Mouse (Mus musculus) ZHBTc4 (cell line): ENCODE results near the gene Btla.
A peak's percentile ranks its signal among the peaks of the same experiment; 100 is the strongest.

Source experiments
- DNase-seq: peaks from one replicate; pipeline ENCODE4 v3.0.0-alpha.2; 2011; ENCODE audit warnings: low read depth, low spot score

Gene Btla

DNA sequence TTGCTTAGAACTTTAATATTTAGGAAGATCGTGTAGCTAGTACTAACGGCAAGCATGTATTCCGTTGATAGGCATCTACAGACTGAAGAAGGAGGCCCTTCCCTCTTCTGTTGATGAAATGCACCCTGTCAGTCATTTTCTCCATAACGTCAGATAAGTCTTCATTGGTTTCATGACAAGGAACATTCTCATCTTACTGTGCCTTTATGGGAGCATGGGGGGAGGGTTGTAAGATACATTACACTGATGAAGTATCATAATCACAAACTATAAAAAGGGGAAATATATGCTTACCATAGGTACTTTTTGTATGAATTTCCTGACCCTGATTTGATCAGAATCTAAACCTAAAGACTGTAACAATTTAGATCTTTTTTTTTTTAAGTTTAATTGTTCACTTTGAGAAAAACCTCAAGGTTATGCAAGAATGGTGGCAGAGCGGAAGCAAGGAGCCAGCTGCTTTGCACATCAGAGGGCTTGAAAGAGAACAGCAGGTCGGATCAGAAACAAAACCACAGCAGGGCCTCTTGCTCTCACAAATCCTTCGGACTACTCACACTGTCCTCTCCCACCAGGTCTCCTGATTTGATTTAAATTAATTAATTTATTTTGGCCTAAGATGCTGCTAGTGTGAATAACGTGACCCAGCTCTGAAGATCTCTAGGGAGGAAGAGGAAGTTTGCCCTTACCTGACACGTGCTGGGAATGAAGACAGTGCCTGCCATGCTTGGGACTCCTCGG is at the start of gene Btla:
Gene Btla (plus strand): TSS at position 668 of the 741 bp plus-strand sequence.
- peak; percentile 40 for DNase-seq

DNA sequence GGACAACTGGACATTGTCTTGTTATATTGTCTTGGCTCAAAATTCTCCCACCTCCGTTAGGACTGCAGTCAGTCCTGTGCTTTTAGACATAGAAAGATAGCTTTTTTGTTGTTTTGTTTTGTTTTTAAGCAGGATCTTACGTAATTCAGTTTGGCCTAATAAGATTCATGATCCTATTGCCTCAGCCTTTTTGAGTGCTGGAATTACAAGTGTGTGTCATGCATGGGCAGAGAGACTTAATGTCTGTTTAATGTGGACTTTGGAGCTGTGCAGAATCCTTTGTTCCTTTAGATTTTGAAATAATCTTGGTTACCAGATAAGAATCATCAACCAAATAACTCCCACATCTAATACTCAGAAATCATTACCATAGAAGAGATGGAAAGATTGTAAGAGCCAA is 45.6 kb upstream of the Btla start:
- DNase-seq = no peak

DNA sequence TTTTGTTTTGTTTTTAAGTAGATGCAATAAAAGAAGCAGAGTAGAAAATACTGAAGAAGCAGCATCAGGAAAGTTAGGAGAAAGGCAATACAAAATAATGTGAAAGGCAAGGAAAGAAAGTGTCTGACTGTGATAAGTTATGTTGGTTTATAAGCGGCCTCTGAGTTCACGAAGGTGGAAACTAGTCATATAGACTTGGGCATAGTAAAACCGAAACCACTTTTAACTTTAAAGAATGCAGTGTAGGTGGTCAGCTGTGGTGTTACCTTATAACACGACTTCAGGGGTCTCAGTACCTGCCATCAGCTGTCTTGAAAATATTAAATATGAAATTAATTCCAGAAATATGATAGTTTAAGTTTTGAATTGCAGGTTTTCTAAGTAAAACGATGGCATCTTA is 42.3 kb upstream of the Btla start:
- no peak for DNase-seq

DNA sequence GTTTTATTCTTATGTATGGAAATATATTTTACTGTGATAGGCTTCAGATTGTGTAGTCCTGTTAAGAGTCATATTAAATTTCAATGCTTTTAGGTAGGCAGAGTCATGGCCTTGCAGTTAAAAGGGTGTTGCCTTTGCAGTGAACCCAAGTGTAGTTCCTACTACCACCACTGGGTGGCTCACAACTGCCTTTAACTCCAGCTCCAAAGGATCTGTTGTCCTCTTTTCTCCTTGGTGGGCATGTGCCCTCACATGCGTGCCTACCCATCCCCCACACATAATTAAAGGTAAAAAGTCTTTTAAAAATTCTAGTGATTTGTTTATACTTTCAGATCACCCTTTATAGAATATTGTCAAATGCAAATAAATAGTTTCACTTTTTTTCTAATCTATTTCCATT is 31.5 kb upstream of the Btla start:
- peak; percentile 83 for DNase-seq

DNA sequence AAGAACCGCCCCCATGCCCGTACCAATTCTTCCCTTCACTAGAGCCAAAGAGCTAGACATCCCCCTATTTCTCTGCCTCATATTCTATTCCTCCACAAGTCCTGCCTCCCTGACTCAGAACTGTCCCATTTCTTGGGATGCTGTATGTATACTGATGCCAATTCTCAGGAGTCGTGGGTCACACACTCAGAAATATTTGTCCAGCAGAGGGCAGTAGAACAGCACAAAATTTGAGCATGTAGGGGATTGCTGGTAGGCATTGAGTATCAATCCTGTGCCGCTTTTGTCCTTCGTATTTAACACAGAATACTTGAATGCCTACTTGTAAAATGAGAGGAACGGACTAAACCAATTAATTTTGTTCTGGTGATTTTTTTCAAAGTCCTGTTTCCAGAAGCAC is 27.3 kb upstream of the Btla start:
- DNase-seq = peak; percentile 79

DNA sequence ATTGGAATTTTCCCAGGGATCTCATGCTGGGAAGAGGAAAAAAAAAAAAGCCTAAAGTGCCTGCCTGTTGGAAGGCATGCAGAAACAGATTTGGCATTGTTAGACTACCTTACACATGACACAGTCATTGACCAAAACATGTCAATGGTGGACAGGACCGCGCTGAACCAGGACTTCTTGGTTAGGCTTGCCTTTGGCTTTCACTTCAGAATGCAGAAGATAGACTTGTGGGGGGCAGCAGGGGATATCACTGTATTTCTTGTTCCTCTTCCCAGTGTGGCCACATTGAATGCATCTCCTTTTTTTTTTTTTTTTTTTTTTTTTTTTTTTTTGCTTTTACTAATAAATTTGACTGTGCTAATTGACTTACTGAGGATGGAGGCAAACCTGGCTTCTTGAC is 22.7 kb upstream of the Btla start:
- no peak for DNase-seq

DNA sequence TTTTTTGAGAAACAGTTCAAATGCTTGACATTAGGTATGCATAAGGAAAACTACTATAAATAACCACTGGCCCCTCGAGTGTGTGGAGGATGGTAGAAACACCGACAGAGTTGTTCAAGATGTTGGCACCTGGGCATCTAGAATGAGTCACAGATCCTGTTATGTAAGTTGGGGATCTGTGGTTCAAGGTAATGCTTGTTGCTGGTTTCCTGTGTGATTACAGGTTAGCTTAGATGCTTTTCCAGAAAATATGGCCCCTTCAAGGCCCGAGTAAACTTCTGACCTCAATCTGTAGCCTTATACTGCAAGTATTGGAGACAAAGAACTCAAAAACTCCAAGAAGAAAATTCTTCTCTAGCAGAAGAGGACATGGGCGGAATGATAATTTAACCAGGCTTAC is 19.7 kb upstream of the Btla start:
- no peak for DNase-seq

DNA sequence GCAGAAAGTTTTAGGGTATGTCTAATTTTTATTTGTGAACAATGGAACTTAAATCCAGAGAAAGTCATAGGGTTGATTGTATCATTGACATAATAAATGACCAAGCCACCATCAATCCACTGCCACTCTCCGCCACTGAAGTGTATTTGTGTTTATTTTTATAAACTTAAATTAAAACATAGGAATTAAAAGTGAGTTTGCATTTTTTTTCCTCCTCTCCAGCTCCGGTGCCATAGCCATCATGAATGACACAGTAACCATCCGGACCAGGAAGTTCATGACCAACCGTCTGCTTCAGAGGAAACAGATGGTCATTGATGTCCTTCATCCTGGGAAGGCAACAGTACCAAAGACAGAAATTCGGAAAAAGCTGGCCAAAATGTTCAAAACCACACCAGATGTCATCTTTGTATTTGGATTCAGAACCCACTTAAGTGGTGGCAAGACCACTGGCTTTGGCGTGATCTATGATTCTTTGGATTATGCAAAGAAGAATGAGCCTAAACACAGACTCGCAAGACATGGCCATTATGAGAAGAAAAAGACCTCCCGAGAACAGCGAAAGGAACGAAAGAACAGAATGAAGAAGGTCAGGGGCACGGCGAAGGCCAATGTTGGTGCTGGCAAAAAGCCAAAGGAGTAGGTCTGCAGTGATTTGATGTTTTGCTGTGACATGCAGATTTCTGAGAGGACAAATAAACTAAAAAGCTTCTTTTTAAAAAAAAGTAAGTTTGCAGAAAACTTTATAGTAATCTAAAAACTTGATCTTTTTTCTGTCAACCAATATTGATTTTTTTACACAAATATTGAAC is 19.1 kb upstream of the Btla start:
- DNase-seq = no peak

DNA sequence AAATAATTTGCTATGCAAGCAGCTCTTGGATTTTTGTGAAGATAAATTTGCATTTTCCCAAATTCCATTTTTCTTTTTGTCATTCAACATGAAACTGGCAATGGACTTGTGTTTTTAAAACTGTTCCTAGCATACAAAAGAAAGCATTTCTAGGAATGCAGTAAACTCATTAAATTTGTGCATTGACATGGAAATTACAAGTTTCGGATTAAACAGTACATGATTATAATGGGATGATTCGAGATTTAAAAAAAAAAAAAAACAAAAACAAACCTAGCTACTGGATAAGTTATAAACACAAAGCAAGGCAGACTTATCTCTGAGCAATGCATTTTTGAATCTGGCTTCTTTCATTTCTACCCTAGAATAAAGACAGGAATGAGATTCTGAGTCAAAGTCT is 2.1 kb upstream of the Btla start:
- no peak for DNase-seq

DNA sequence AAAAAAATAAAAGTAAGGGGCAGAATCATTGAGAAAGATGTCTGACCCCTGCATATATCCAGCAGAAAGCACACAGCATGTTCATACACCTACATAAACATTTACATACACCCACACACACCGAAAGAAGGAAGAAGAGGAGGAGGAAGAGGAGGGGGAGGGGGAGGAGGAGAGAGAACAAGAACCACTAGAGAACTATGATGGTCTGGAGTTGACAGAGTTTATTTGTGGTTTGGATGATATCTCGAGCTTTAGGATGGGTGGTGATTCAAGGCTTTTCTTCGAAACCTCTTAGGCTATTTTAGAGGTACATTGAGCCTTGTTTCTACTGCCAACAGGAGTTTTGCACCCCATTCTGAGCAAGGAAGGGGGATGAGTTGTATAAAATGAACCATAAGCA is 1.3 kb upstream of the Btla start:
- no peak for DNase-seq

DNA sequence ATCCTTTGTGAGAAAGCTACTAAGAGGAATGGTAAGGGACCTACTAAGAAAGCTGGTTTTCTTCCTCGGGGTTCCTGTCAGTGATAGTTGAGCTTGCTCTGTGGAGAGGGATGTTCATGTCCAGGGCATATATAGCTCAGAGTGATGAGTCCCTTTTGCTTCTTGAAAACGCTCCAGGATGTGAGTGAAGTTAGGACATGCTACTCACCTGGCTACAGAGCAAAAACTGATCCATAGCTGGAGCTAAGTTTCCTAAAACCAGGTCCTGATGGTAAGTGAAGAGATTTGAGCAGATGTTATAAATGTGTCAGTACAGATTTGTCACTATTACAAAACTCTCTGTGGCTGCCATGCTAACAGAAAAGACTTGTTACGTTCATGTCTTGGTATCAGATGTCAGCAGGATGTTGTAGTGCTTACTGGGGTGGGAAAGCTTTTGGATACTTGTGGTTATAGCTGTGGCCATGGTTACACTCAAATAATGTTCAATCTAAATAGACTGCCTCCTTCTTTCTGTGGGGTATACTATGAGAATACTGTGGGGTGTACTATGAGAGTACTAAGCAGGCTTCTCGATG is 405 bp downstream of the Btla start:
- no peak for DNase-seq

DNA sequence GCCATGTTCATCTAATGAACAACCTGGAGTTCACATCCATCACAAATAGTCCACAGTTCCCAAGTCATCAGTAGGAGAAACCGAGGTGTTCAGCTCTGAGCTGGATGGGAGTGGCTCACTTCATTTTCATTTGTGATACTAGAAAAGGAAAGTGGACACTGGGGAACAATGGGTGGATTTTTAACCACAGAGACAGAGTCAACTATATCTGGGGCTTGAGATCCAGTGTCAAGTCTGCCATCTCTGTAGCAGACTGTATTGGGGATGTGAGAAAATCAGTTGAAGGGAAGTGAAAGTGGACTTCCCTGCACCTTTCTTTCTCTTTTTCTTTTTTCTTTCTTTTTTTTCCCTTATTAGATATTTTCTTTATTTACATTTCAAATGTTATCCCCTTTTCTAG is 2.9 kb downstream of the Btla start:
- DNase-seq = no peak

DNA sequence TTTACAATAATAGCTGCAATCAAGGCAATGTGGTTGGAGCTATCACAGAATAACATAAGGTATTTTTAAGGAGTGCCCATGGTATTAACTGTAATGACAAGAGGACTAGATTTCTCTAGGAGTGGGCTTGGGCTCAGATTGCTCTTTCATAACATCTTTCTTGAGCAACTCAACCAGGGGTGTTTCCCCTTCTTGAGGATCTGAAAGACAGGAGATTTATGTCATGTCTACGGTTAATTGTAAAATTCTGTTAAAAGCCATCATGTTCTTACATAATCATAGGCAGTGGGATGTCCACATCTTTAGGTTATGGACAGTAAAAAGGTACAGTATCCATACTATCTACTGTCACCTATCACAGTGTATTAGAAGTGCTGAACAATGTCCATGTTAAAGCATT is 7.2 kb downstream of the Btla start:
- DNase-seq = no peak

DNA sequence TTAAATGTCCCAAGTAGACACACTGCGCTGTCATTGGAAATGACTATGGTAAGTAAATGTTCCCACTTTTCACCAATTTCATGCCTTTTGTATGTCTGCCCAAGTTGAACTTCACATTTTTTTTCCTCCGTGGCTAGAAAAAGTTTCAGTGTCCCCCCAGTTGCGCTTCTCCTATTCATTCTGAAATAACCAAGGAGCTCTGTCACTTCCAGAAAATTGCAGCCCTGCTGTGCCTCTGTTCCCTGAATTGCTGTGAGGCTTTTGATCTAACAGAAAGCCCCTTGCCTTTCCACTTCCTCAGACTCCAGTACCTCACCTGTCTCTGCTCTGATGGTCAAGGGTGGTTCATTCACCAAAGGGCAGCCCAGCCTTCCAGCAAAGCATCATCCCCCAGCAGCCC is 8.9 kb downstream of the Btla start:
- no peak for DNase-seq

DNA sequence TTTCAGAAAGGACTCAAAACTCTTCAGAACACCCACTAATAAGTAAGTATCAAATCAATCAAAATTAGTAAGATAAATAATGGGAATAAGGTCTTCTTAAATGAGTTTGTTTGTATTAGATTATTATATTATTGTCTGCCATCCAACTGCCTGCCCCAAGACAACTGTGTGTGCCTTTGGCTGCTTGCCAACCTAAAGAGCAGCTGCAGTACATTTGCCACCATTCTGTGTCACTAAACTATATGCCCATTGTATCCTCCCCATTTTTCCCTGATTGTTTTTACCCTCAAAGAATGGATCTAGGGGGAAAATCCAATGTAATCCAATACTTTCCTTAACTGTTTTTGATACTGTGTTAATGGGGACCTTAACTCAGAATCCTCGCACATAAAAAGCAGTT is 18.6 kb downstream of the Btla start:
- no peak for DNase-seq

DNA sequence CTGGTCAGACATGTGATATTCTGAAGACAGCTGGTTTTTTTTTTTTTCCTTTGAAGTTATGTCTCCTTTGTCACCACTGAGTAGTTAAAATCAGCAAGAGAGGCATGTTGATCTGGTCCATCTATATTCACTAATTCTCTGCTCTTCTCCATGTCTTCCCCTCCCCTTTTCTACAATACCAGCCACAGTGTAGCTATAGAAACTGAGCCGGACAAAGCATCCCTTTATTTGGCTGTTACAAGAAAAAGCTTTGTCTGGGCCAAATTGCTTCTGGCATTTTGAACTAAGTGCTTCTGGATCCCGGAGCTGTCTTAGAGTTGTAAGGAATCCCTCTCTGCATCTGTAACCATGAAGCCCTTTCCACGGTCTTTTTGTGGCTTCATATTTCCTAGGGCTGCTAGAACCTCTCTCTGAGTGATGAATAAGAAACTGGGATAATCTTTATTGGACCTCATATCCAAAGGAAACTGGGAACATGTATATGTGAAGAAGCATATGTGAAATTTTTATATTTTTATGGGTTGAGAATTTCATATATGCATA is 20.9 kb downstream of the Btla start:
- peak; percentile 7 for DNase-seq

DNA sequence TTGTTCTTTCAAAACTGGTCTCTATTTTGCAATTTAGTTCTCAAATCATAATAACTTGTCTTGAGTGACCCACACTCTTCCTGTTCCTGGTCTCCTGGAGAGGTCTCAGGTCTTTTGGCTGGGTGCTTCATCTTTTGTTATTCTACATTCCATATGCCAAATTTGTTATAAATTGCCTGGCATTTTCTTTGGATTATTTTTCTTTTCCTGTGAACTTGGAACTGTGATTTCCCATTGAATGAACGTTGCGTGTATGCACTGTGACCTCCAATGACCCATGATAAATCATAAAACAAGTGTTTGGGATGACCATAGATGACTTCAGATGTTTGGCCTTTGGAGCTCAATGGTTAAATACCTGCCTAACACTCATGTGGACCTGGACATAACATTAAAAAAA is 25.6 kb downstream of the Btla start:
- no peak for DNase-seq

DNA sequence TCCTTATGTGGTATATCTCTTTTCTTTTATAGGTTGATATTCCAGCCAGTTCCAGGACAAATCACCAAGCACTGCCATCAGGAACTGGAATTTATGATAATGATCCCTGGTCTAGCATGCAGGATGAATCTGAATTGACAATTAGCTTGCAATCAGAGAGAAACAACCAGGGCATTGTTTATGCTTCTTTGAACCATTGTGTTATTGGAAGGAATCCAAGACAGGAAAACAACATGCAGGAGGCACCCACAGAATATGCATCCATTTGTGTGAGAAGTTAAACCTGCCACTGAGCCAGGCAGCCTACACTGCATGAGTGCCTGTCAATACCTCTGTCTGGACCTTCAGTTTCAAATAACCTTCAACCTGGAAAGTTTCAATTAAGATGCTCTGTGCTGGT is 26.2 kb downstream of the Btla start:
- peak; percentile 18 for DNase-seq

DNA sequence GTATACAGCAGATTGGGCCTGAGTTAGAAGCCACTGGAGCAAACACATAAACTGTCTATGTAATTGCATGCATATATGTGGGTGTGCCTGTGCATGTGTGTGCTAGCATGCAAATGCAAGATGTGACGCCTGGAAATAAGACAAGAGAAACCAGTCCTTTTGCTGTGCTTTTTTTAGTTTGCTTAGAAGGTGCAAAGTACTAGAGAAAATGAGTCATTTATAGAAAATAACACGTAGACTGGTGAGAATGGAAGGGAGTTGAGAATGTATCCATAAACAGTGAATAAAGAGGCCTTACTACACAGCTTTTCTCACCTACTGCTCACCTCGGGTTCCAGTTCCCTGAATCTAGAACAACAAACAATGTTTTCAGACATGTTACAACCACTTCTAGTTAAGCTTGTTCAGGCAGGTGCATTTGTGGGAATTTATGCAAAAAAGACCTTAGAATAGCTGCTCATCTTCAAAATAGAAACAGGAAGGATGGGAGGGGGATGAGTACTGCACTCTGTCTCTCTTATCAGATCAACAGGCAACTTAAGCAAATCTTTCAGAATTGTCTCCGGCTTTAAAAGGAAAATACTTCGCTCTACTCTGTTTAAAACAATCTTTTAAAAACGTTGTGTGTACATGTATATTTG is 27.8 kb downstream of the Btla start:
- no peak for DNase-seq

DNA sequence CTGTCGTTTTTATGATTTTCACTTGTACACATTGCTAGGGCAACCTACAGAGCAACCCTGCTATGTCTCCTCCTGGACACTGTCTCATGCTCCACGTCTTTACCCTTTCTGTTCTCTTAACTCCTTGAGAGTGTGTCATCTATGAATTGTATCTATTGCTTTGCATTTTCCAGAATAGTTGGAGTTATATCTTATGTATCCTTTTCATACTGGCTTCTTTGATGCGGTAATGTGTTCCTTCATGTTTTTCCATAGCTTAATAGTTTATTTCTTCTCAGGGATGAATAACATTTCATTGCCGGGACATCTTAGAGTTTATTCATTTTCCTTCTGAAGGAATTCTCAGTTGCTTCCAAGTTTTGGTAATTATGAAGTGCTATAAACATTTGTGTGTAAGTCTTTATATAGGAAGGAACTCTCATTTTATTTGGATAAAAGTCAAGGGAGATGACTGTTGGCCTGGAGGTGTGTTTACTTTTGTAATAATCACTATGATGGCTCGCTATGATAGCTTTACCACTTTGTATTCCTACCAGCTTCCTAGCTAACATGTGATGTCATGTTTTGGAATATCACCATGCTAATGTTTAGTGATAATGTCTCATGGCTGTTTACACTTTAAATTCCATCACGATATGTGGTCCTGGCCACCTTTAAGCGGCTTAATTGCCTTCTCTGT is 31.2 kb downstream of the Btla start:
- no peak for DNase-seq

DNA sequence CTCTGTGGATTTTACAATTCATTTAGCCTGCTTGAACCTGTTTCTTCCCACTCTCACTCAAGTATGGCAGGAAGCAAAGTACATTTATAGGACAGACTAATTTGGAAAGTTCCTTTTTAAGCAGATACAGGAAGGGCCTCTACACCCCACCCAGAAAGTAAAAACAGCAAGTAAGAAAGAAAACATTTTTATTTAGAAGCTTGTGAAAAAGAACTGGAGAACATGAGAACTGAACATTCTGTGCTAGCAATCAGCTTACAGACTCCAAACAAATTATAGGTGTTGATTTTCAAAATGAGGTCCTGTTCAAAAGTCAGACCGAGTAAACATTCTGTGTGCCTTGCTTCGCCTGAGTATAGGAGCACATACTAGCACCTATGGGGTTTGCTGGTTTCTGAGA is 32.8 kb downstream of the Btla start:
- DNase-seq = peak; percentile 44

DNA sequence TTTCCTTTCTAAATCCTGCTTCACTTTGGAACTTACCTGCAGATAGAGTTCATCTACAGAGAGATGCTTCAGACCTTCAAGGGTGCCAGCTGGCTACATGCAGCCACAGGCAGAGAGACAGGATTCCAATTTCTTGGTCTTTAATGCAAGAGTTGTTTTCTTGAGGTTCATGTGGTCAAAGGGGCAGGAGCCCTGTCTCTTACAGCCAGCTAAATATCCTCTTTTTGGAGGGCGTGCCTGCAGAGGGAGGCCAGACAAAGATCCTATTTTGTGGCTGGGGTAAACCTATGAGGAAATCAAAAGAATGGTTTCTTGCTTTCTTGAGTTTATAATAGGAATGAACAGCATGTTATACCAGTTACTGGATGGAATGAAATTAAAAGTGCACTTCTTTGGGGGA is 33.5 kb downstream of the Btla start:
- DNase-seq = no peak
